Mouse (Mus musculus) thymus, postnatal 0 days (tissue): ENCODE results near the gene Tapt1. TPM values are rescaled to one million over a fixed set of nuclear protein-coding genes. Genes with fewer than 3 reads are reported as not detected.

Experiments
- DNase-seq: peaks from one replicate; pipeline ENCODE4 v3.0.0-alpha.2; 2015; ENCODE audit warnings: low spot score
- polyA plus RNA-seq: library from polyadenylated mRNA; unstranded; fragments of >200 nt; fragmentation: Nextera tagmentation; extraction: Ambion mirVana; gene quantifications from 2 replicates; pipeline ENCODE4 v1.2.1, GENCODE M21; 2015

Tapt1 gene
- polyA plus RNA-seq, 1 experiment from 2014 or later = 126 TPM

GRCm38 (mm10) chr5:44199109-44199508, 27.3 kb downstream of the Tapt1 start:
- DNase-seq = no peak

DNA sequence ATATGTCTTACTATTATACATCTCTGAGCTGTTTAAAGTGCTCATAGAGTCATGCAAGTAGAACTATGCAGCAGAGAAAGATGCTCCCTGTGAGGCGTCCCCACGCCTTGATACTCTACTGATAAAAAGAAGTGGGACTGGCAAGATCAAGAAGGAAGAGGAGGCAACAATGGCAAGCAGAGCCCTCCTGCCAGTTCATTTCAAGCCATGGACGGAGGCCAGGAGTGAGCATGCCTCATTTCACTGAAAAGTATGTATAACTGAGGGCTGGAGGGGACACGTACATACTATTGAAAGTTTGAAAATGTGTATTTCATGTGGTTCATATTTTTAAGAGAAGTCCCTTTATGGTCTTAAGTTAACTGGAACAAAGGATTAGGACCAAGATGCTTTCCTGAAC, 28.0 kb downstream of the Tapt1 start:
- no peak for DNase-seq

GRCm38 (mm10) chr5:44197806-44198205, 28.6 kb downstream of the Tapt1 start:
- no peak for DNase-seq

DNA sequence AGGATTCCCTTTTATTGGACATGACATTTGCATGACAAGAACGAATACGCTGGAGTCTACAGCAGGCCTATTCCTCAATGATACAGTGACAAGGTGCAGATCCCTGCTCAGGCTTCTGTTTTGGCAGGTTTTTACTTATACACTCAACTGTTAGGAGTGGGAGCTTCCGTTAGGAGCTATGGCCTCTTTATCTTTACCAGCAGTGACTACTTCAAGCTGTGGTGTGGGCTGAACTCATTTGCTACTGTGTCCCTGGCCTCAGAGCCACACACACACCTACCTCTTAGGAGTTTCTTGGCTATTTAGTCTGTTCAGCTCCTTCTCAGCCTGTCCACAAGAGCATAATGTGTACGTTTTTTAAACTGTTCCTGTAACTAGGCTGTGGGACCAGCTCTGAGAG, 30.3 kb downstream of the Tapt1 start:
- no peak for DNase-seq

- DNase-seq = no peak
Observed at GRCm38 (mm10) chr5:44187370-44187769, 39.1 kb downstream of the Tapt1 start.

DNA sequence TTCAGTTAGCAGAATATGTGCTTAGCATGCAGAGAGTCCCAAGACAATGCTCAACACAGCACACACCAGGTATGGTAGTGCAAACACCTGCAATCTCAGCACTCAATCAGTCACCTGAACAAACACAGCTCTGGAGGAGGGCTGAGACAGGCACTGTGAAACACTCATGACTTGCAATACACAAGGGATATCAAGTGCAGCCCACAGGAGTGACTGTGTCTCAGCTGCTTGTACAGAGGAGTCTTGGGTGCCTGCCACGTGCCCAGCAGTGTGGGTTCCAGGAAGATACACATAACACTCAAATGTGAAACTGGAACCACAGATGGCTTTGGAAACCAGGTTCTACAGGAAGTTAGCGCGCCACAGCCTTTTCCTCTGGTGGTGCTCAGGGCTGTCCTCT, 44.8 kb downstream of the Tapt1 start:
- DNase-seq = peak; percentile 58

- DNase-seq = no peak
Observed at GRCm38 (mm10) chr5:44180450-44180849, 46.0 kb downstream of the Tapt1 start.

- DNase-seq = no peak
Observed at GRCm38 (mm10) chr5:44174046-44174445, 52.4 kb downstream of the Tapt1 start.

- DNase-seq = no peak
Observed at GRCm38 (mm10) chr5:44166866-44167265, 59.6 kb downstream of the Tapt1 start.

DNA sequence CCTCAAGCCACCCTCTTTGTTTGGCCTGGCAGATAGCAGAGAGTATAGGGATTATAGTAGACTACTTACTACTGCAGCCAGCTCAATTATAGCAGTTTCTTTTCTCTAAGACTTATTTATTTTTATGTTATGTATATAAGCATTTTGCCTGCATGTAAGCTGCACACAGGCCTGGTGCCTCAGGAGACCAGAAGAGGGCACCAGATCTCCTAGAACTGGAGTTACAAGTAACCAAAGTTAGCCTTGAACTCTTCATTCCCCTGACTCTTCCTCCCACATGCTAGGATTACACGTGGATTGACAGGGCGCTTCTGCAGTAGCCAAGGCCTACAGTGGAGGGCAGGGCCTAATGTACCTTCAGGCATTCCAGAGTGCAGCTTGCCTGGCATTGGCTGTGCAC, 60.6 kb downstream of the Tapt1 start:
- DNase-seq = peak; percentile 76

DNA sequence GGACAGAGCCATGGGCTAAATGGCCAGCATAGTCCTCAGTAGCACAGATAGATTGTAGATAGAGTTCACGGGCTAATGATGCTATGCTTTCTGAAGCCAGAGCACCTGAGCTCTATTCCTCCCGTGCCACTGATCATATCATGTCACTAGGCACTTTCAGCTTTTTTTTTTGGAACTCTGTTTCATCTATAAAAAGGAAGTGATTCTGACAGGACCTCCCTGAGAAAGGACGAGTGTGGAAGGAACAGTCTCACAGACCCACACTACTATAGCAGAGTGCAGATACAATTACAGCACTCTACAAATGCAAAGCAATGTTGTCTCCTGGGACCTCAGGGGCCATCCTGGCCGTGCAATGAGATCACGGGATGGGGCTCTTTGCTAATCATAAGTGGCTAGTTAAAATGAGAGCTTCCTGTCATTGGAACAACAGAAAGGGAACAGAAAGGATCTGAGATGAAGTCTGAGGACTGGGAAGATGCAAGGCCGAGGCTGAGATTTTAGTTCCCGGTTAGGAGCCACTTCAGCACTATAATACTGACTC, 62.1 kb downstream of the Tapt1 start:
- no peak for DNase-seq

- peak; percentile 35 for DNase-seq
Observed at GRCm38 (mm10) chr5:44163318-44163717, 63.1 kb downstream of the Tapt1 start.

DNA sequence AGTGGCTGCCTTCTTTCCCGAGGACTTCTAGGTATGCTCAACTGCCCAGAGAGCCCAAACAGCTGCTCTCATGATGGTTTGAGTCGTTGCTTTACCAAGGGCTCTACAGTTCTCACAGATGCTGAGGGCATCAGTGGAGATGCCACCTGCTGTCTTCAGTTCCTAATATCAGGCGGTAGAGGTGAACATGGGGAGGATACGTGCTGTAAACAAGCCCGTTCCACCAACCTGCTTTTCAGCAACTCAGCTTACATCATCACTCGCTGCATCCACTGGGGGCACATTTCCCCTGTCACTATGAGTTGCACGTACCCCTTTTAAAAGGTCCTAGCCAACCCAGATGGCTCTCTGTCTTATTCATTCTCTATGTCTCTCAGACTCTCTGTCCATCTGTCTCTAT, 63.6 kb downstream of the Tapt1 start:
- DNase-seq = no peak

GRCm38 (mm10) chr5:44159679-44160438, 66.6 kb downstream of the Tapt1 start:
- DNase-seq = no peak

- no peak for DNase-seq
Observed at GRCm38 (mm10) chr5:44159231-44159630, 67.2 kb downstream of the Tapt1 start.

DNA sequence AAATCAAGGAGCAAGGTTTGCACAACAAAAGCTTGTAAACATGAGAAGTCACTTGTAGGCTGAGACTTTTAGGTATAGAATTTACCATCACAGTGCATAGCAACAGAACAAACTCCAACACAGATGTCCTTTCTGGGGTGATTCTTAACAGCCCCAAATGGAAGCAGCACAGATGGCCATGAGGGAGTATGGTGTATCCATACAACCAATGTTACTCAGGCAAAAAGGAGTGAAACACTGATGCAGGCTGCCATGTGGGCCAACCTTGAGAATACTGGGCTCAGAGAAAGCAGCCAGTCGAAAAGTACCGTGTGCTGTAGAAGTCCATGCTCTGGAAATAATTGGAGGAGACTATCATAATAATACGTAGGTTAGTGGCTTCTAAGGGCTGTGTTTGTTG, 68.0 kb downstream of the Tapt1 start:
- no peak for DNase-seq

- no peak for DNase-seq
Observed at GRCm38 (mm10) chr5:44157760-44158159, 68.7 kb downstream of the Tapt1 start.

DNA sequence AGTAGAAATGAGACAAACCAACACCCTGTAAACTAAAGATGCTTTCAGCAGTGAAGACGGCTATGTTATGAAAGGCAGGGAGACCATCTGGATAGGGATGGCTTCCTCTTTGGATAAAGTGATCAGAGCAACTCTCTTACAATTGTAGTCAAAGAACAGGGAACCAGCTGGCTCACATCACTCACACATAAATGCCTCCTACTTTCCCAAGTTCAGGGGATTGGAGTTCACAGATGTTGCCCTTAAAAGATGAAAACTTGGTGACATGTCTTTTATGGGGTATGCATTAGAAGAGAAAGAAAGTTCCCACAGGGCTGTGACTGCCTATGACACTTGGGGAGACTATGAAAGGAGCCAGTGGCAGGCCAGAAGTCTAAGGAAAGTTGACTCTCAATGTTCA, 73.4 kb downstream of the Tapt1 start:
- DNase-seq = no peak

GRCm38 (mm10) chr5:44151327-44152051, 74.9 kb downstream of the Tapt1 start:
- DNase-seq = no peak

- no peak for DNase-seq
Observed at GRCm38 (mm10) chr5:44147732-44148131, 78.7 kb downstream of the Tapt1 start.

GRCm38 (mm10) chr5:44146437-44147332, 79.7 kb downstream of the Tapt1 start:
- DNase-seq = no peak
